Comparison of ENCODE assay signal across 8 mouse cellular contexts in genomic region chr2:142334441-142335102, GRCm38 (mm10).
DNase-seq lines count a peak whose midpoint lies in the region; ATAC-seq lines count a peak whose summit lies in the region.

No protein-coding gene starts in this region.

- DNase-seq in kidney, postnatal 4 days: peak; percentile 16 to 17
- no peak for DNase-seq in kidney, adult 9 months
- peak; percentile 94 for DNase-seq in forebrain, embryonic 14.5 days (ENCODE audit: low spot score)
- DNase-seq in left cerebral cortex, postnatal 36 days (ENCODE audit: low spot score in 2 of 2): peak; percentile 28 to 44
- DNase-seq in right cerebral cortex, adult 2 months (ENCODE audit: low spot score in 2 of 2): peak; percentile 28 to 40
- no peak for DNase-seq in cerebellum, adult 8-10 months

- no peaks in the 10 kb centered on the region for H3K9me3 ChIP-seq in forebrain, embryonic 14.5 days (replicated peaks; ENCODE audit: control insufficient read depth, low read length)

- no peak overlapping the region for H3K4me3 ChIP-seq in forebrain, embryonic 14.5 days (ENCODE audit: low read depth, low read length)

- peak overlapping the region; percentile 72 for H3K27ac ChIP-seq in forebrain, embryonic 14.5 days (ENCODE audit: low read depth, low read length)

- peak; percentile 91 for ATAC-seq in forebrain, embryonic 14.5 days
- ATAC-seq in megakaryocyte, adult 5-6 weeks (ENCODE audit: poor library complexity, severe bottlenecking): no peak
- no peak for ATAC-seq in inflammation-experienced regulatory T-cells, adult 6 months

- H3K4me2 ChIP-seq in forebrain, embryonic 14.5 days (ENCODE audit: low read length): peak overlapping the region; percentile 29

- peaks cover 10% of the 10 kb centered on the region for H3K27me3 ChIP-seq in forebrain, embryonic 14.5 days (replicated peaks; ENCODE audit: control insufficient read depth, insufficient read depth, low read length)

- H3K9ac ChIP-seq in forebrain, embryonic 14.5 days (ENCODE audit: low read length): no peak overlapping the region

- intact Hi-C loops in left cerebral cortex, postnatal 36 days (cut with DNase I): no loop called here

- H3K36me3 ChIP-seq in forebrain, embryonic 14.5 days (ENCODE audit: control insufficient read depth, insufficient read depth, low read length): no peaks in the 10 kb centered on the region

- peaks cover 10% of the 10 kb centered on the region for H3K4me1 ChIP-seq in forebrain, embryonic 14.5 days (ENCODE audit: control insufficient read depth, insufficient read depth, low read length)

- WGBS in forebrain, embryonic 14.5 days: under 1% methylated on average over 7 of the region's 7 CpGs

Comparison
In these comparisons a context has a peak if more than half of its experiments do, and no peak if none do; other contexts are left out.
1. DNase-seq: peak in kidney, postnatal 4 days (2 of 2), forebrain, embryonic 14.5 days (single experiment), left cerebral cortex, postnatal 36 days (2 of 2) and right cerebral cortex, adult 2 months (2 of 2); none in kidney, adult 9 months (single experiment) and cerebellum, adult 8-10 months (single experiment).